Mouse (Mus musculus) heart, postnatal 0 days (tissue): ENCODE data around the gene Zdhhc12.

Experiments
- CTCF ChIP-seq: IDR thresholded peaks from 2 replicates; pipeline ENCODE4 v1.5.1; 2016; ENCODE audit warnings: antibody characterized with exemption, control low read depth, low read depth
- EP300 ChIP-seq: IDR thresholded peaks from 2 replicates; pipeline ENCODE4 v1.6.1; 2016; ENCODE audit warnings: antibody characterized with exemption, low read depth

GRCm38 (mm10) chr2:30042445-30042844, 51.0 kb downstream of the Zdhhc12 start:
- peak; percentile 88 for TF ChIP-seq CTCF
- no peak for TF ChIP-seq EP300
